Mouse (Mus musculus) cerebellum, adult (tissue): Measurements from ENCODE around the gene Cbx1.
A peak's percentile ranks its signal among the peaks of the same experiment; 100 is the strongest.

Experiments used
- ATAC-seq: cut with Nextera tagmentation; 2 replicates; pipeline ENCODE4 v1.9.2; 2017; ENCODE audit warnings: mild to moderate bottlenecking, moderate library complexity, mixed read lengths; ENCODE audit not compliant: insufficient number of reproducible peaks, low FRiP score, low TSS enrichment

Cbx1 gene

GRCm38 (mm10) chr11:96788871-96789795 is at the start of gene Cbx1:
TSS of gene Cbx1 (plus strand) at chr11:96789127.
- ATAC-seq, result peak; percentile 88

GRCm38 (mm10) chr11:96740796-96741195 is 48.1 kb upstream of the Cbx1 start:
- ATAC-seq, result no peak

- no peak for ATAC-seq
These were observed 46.9 kb upstream of the Cbx1 start for GRCm38 (mm10) chr11:96741995-96742394.

- no peak for ATAC-seq
These were observed 45.9 kb upstream of the Cbx1 start for GRCm38 (mm10) chr11:96743000-96743399.

GRCm38 (mm10) chr11:96743891-96744290 is 45.0 kb upstream of the Cbx1 start:
- ATAC-seq, result no peak

- no peak for ATAC-seq
These were observed 42.3 kb upstream of the Cbx1 start for GRCm38 (mm10) chr11:96746648-96747047.

GRCm38 (mm10) chr11:96747555-96747954 is 41.4 kb upstream of the Cbx1 start:
- no peak for ATAC-seq

GRCm38 (mm10) chr11:96755298-96755697 is 33.6 kb upstream of the Cbx1 start:
- ATAC-seq, result no peak

GRCm38 (mm10) chr11:96757421-96757820 is 31.5 kb upstream of the Cbx1 start:
- no peak for ATAC-seq

- ATAC-seq, result no peak
These were observed 30.5 kb upstream of the Cbx1 start for GRCm38 (mm10) chr11:96758402-96758801.

GRCm38 (mm10) chr11:96760042-96760441 is 28.9 kb upstream of the Cbx1 start:
- ATAC-seq, result peak; percentile 52; the same call in 1 of the 2 replicates

GRCm38 (mm10) chr11:96761984-96762383 is 26.9 kb upstream of the Cbx1 start:
- ATAC-seq, result no peak

- ATAC-seq, result peak; percentile 57; the same call in 1 of the 2 replicates
These were observed 26.0 kb upstream of the Cbx1 start for GRCm38 (mm10) chr11:96762742-96763470.

GRCm38 (mm10) chr11:96764511-96765350 is 24.2 kb upstream of the Cbx1 start:
- no peak for ATAC-seq

- no peak for ATAC-seq
These were observed 23.3 kb upstream of the Cbx1 start for GRCm38 (mm10) chr11:96765645-96766044.

- no peak for ATAC-seq
These were observed 22.4 kb upstream of the Cbx1 start for GRCm38 (mm10) chr11:96766555-96766954.

- no peak for ATAC-seq
These were observed 21.8 kb upstream of the Cbx1 start for GRCm38 (mm10) chr11:96767096-96767495.

GRCm38 (mm10) chr11:96768240-96768639 is 20.7 kb upstream of the Cbx1 start:
- ATAC-seq, result no peak

- ATAC-seq, result no peak
These were observed 17.5 kb upstream of the Cbx1 start for GRCm38 (mm10) chr11:96771274-96771975.

GRCm38 (mm10) chr11:96772413-96772812 is 16.5 kb upstream of the Cbx1 start:
- no peak for ATAC-seq
